Mouse (Mus musculus) megakaryocyte-erythroid progenitor cell, adult 5-6 weeks (primary cell): ENCODE measurements around the gene Lilra6. TPM values are rescaled to one million over a fixed set of nuclear protein-coding genes. Genes with fewer than 3 reads are reported as not detected.
"Not testable (repeated sequence)": the region's sequence is repeated elsewhere in the genome, so short reads cannot be mapped to it uniquely, and the experiment has no call there.

ENCODE experiments used
- ATAC-seq: replicated peaks from 2 replicates; pipeline ENCODE4 v1.8.0; 2016; ENCODE audit warnings: mild to moderate bottlenecking, inconsistent platforms; ENCODE audit not compliant: severe bottlenecking, poor library complexity, low FRiP score, low TSS enrichment
- total RNA-seq, 2 experiments: library from RNA; stranded (forward) in 1 of 2; stranded (reverse) in 1 of 2; fragments of 200-1000, 215-1000 nt in 1 of 2; fragments of >200 nt in 1 of 2; fragmentation: Nextera tagmentation in 1 of 2; gene quantifications; 2 replicates each; pipeline ENCODE4 v1.2.3; 2014 to 2017

Lilra6 gene
- total RNA-seq (2014; fragmentation: Nextera tagmentation) (0.47 TPM in 1 of 2 replicates, not detected in the other), total RNA-seq (2017) (not detected in 2 replicates)

DNA sequence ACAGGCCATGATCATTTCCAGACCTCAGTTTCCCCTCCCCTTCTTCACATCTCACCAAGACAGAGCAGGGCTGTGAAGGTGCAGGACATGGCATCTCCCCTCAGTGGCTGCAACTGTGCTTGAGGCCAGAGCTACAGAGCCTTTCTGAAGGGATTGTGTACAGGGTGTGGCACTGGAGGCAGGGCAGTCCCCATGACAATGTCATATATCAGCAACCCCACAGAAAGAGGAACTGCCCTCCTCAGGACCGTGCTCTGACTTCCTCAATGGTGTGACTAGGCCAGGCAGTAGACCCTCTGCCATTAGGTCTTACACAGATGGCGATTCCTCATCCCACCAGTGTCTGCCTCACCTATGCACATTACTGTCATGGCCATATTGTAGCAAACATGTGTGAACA lies at the start of gene Lilra6:
Lilra6 (minus strand) TSS at position 117 of the 400 bp plus-strand sequence.
- not testable (repeated sequence) for ATAC-seq

DNA sequence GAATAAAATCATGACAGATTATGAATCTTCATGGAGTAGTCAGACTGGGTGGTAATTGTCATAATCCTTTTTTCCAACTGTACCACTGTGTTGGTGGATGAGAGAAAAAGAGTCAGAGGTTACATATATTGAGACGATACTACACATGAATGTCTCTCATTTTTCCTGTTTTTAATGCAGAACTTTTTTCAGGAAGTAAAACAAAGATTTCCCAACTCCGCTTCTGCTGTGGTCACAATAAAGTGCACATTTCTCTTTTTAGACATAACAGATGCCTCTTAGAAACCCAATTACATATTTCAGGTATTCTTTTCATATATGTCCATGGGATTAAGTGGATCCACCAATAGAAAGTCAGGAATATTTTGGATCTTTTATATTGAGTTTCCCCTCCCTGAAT lies 46.7 kb upstream of the Lilra6 start:
- ATAC-seq: no peak

DNA sequence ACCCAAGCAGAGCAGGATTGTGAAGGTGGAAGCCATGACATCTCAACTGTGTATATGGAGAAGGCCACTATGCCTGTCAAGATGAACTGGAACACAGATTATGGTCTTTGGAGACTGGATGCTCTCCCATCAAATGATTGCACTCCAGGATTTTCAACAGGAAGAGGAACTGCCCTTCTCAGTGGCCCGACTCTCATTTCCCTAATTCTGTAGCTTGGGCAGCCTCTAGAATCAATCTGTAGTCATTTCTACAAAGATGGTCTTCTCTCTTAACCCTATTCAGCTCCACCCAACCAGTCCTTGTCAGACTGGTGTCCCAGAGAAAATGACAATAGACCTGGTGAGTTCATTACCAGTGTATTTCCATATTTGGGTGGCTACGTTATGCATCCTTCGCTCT lies 42.1 kb upstream of the Lilra6 start:
- ATAC-seq: no peak

DNA sequence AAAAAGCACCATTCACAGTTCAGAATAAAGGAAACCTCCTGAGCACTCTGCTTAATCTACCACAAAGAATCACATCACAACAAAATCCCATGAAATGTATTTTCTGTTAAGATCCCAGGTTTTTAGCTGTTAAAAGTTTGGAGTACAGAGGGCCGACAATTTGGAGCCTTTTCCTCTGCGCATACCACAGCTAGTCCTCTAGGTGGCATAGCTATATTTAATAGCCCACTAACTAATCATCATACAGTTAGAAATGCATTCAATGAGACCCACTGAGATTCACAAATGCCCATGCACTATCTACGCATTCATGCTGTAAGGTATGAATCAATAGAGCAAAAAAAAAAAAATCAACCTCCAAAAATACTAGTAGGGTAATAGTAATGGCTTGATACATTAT lies 33.9 kb upstream of the Lilra6 start:
- ATAC-seq: no peak

DNA sequence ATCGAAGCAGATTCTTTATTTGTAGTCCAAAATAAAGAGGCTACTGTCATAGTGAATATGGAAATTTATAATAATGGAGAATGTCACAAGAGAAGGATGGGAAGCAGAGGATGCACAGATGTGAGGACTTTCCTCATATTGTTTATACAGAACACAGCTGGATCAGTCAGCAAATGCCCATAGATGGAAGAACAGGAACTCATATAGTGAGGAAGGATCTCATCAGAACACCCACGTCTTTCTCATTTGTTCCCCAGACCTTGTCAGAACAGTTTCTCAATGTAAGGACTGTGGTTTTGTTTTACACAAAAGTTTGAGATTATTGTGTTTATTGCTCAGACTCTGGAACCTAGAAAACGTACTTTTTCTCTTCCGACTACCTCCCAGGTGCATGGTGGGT lies 32.9 kb upstream of the Lilra6 start:
- ATAC-seq: no peak

DNA sequence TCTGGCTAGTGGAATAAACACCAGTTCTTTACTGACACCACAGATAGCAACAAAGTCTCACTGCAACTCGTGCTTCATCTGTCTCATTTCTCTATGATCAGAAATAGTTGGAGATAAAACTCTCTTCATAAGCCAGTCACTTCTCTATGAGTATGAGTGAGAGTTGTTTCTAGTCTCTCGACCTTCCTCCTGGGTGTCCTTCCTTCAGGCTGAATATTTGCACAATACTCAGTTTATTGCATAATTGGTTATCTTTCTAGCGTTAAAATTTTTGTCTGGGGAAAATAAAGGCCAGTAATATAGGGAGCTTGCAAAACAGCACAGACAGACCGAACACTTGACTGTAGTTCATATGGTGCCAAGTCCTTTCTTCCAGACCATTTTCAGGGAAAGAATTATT lies 30.8 kb upstream of the Lilra6 start:
- ATAC-seq: no peak

DNA sequence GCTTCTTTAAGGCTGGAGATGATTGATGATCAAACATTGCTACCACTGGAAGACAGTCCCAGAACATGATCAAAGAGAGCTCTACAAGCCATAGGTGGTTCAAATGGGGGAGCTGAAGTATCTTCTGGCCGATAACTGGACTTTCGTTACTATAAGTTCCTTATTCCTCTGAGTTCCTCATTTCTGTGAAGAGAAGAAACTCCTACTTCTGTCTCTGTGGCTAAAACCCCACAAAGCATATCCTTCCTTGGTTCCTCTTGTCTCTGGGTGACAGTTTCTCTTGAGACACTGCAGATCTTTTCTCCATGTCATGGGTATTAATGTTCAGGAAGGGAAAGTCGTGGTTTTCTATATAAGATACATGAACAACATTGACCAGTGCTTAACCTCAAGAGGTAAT lies 25.6 kb upstream of the Lilra6 start:
- no peak for ATAC-seq

DNA sequence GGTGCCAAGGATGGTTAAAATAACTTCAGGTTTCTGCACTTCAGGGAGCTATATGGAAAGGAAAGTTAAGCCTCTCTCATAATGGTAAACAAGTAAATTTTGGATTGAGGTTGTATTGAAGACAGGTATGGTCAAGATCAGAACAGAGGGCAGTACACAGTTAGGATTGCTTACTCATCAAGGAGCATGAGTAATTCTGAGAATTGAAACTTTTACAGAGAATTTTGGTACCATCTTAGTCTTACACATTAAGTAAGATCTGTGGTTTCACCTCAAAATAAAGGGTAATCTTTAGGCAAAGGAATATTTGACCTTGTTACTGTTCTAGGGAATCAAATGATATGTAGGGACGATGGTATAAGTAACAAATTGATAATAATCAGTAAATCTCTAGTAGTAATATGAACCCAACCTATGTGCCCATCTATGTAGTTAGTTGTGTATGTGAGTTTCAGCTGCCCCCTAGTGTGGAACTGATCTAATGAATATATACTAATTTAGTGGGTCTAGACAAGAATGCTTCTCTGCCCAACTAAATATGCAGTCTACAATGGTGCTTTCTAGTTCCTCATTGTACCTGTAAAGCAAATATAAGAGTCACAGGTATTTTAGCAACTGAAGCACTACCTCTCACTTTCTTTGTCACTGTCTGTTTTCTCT lies 24.7 kb upstream of the Lilra6 start:
- ATAC-seq: no peak

DNA sequence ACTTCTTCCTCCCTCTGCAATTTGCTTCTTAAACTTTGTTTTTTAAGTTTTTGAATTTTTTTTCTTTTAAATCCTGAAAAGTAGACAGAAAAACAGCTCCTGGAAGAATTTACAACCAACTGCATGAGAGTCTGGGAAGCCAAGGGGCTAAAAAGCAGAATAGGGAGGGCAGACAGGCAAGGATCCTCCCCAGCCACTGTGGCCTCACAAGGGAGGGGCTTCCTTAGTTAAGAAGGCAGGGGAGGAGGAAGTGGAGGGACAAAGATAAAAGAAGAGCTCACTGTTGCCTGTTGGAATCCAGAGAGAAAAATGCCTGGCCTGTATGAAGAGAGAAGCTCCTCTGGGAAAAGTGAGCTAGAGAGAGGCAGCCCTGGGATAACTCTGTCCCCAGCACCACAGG lies 20.2 kb upstream of the Lilra6 start:
- ATAC-seq: peak; percentile 44; the same call in 1 of the 2 replicates

DNA sequence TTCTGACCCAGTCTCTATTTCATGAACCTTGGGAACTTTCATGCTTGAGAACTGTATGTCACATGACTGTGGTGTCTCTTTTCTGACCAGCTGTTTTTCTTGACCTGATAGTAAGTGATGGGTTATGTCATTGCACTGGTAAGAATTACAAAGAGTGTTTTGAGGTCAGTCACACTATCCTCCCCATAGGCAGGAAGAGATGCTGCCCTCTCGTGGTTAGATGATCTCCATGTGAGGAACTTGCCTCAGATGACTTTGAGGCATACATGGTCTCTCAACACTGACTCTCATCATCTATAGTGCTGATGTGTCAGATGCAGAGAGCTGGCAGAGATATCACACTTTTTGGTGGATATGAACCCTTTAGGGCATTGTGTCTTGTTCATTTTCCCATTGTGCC lies 11.6 kb downstream of the Lilra6 start:
- no peak for ATAC-seq

DNA sequence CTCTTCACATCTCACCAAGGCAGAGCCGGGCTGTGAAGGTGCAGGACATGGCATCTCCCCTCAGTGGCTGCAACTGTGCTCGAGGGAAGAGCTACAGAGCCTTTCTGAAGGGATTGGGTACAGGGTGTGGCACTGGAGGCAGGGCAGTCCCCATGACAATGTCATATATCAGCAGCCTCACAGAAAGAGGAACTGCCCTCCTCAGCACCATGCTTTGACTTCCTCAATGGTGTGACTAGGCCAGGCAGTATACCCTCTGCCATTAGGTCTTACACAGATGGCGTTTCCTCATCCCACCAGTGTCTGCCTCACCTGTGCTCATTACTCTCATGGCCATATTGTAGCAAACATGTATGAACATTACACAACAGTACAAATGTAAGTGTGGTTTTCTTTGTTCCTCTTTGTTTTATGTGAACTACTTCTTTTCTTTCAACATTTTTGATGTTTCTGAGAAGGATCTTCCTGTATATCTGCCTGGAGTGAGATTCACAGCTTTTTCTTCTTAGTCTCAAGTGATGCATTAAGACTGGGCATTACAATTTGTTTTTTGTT lies 17.2 kb downstream of the Lilra6 start, which contains the start of gene Gm14548:
Gm14548 (minus strand) TSS at position 85 of the 555 bp plus-strand sequence.
- ATAC-seq: not testable (repeated sequence)

DNA sequence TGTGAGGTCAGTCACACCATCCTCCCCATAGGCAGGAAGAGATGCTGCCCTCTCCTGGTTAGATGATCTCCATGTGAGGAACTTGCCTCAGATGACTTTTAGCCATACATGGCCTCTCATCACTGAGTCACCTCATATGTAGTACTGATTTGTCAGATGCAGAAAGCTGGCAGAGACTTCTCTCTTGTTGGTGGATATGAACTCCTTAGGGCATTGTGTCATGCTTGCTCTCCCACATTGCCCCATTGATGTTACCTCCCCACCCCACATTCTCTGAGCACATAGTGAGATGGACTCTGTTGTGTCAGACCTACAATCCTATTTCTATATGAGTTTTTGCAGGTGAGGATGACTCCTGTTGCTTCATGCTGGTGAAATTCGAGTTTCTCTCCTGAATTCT lies 40.3 kb downstream of the Lilra6 start:
- not testable (repeated sequence) for ATAC-seq

Other genes with a start within 250 kb of the Lilra6 start
- 5.5 and 8.1 TPM in 2 replicates for gene Leng1, start 249.7 kb downstream of the Lilra6 start, total RNA-seq (2014; fragmentation: Nextera tagmentation)
- gene Leng1, start 249.7 kb downstream of the Lilra6 start, total RNA-seq (2017): 7.1 and 15.2 TPM in 2 replicates
- 10.8 and 19.5 TPM in 2 replicates for gene Tmc4, start 237.9 kb downstream of the Lilra6 start, total RNA-seq (2014; fragmentation: Nextera tagmentation)
- 1.7 and 8.6 TPM in 2 replicates for gene Tmc4, start 237.9 kb downstream of the Lilra6 start, total RNA-seq (2017)
- 6.6 and 9.5 TPM in 2 replicates for gene Tsen34, start 222.6 kb downstream of the Lilra6 start, total RNA-seq (2014; fragmentation: Nextera tagmentation)
- gene Tsen34, start 222.6 kb downstream of the Lilra6 start, total RNA-seq (2017): 10.3 and 18.2 TPM in 2 replicates
- 20.2 and 26.7 TPM in 2 replicates for gene Mboat7, start 222.0 kb downstream of the Lilra6 start, total RNA-seq (2014; fragmentation: Nextera tagmentation)
- gene Mboat7, start 222.0 kb downstream of the Lilra6 start, total RNA-seq (2017): 8.5 and 18.9 TPM in 2 replicates
- 3,542 and 4,029 TPM in 2 replicates for gene Rps9, start 211.5 kb downstream of the Lilra6 start, total RNA-seq (2014; fragmentation: Nextera tagmentation)
- gene Rps9, start 211.5 kb downstream of the Lilra6 start, total RNA-seq (2017): 1,380 and 1,558 TPM in 2 replicates
- gene Pirb, start 195.1 kb downstream of the Lilra6 start, total RNA-seq (2014; fragmentation: Nextera tagmentation): 0.69 TPM in 1 of 2 replicates, not detected in the other
- 1.5 TPM in 1 of 2 replicates, not detected in the other for gene Pirb, start 195.1 kb downstream of the Lilra6 start, total RNA-seq (2017)
- not detected in 2 replicates for gene Gm15448, start 89.8 kb downstream of the Lilra6 start, total RNA-seq (2014; fragmentation: Nextera tagmentation)
- gene Gm15448, start 89.8 kb downstream of the Lilra6 start, total RNA-seq (2017): 1.4 TPM in 1 of 2 replicates, not detected in the other
- gene Pira2, start 70.5 kb downstream of the Lilra6 start, total RNA-seq (2014; fragmentation: Nextera tagmentation): not detected in 2 replicates
- 0.19 TPM in 1 of 2 replicates, not detected in the other for gene Pira2, start 70.5 kb downstream of the Lilra6 start, total RNA-seq (2017)
- not detected in 2 replicates for gene Gm14548, start 17.4 kb downstream of the Lilra6 start, total RNA-seq (2014; fragmentation: Nextera tagmentation)
- not detected in 2 replicates for gene Gm14548, start 17.4 kb downstream of the Lilra6 start, total RNA-seq (2017)
- 10.6 and 13.4 TPM in 2 replicates for gene Lair1, start 147.7 kb upstream of the Lilra6 start, total RNA-seq (2014; fragmentation: Nextera tagmentation)
- gene Lair1, start 147.7 kb upstream of the Lilra6 start, total RNA-seq (2017): 7.2 and 22.0 TPM in 2 replicates
- not detected in 2 replicates for gene Ttyh1, start 203.9 kb upstream of the Lilra6 start, total RNA-seq (2014; fragmentation: Nextera tagmentation)
- gene Ttyh1, start 203.9 kb upstream of the Lilra6 start, total RNA-seq (2017): not detected in 2 replicates
- gene Leng8, start 221.5 kb upstream of the Lilra6 start, total RNA-seq (2014; fragmentation: Nextera tagmentation): 102 and 142 TPM in 2 replicates
- 21.7 and 26.6 TPM in 2 replicates for gene Leng8, start 221.5 kb upstream of the Lilra6 start, total RNA-seq (2017)
- gene Leng9, start 234.9 kb upstream of the Lilra6 start, total RNA-seq (2014; fragmentation: Nextera tagmentation): 0.47 TPM in 1 of 2 replicates, not detected in the other
- gene Leng9, start 234.9 kb upstream of the Lilra6 start, total RNA-seq (2017): 2.6 and 3.2 TPM in 2 replicates
- gene Cdc42ep5, start 249.4 kb upstream of the Lilra6 start, total RNA-seq (2014; fragmentation: Nextera tagmentation): not detected in 2 replicates
- gene Cdc42ep5, start 249.4 kb upstream of the Lilra6 start, total RNA-seq (2017): not detected in 2 replicates